Mouse (Mus musculus) thymus, postnatal 25 days (tissue): ENCODE measurements around the gene A930004D18Rik.

Experiments used
- DNase-seq: peaks from one replicate; pipeline ENCODE4 v3.0.0; 2022

Gene A930004D18Rik

DNA sequence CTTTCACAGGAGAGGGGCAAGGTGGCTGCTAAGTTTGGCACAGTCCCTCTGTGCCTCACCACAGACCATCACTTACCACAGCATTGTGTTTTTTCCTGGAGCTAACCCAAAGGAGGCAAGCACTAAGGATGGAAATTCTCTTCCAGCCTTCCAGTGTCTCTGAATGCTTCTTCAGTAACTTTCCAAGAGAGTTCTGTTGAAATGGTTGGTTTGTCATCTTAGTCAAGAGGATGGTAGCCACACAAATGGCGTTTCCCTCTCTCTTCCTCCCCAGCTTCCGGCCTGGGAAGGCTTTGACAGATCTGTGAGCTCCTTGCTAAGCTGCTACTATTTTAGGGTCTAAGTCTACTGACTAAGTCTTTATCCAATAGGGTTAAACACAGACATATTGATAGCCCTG is at the start of gene A930004D18Rik:
Gene A930004D18Rik, minus strand, starts transcription at position 247 of the 400 bp plus-strand sequence.
- DNase-seq = no peak

DNA sequence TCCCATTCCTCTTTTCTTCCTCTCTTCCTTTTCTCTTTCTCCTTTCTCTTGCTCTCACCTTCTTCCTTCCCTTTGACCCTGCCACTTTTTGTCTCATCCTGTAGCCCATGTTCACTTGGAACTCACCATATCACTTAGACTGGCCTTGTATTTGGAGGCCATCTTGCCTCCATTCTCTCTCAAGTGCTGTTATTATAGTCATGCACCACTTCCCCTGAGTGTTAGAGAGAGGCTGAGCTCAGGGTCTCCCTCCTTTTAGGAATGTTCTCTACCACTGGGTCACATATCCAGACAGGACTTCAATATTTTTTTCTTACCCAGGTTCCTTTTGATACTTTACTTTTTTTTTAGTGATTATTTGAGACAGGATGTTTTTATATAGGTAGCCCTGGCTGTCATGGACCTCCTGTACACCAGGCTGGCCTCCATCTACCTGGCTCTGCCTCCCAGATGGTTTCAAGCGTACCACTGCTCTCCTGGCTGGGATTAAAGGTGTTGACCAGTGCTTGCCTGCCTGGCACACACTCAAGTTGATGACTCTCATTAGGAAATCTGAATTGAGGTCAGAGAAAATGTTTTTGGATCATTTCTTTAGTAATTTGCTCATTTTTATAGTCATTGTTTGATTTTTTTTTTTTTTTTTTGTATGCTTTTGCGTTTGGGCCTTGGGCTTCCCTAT is 42.8 kb upstream of the A930004D18Rik start:
- DNase-seq = no peak

DNA sequence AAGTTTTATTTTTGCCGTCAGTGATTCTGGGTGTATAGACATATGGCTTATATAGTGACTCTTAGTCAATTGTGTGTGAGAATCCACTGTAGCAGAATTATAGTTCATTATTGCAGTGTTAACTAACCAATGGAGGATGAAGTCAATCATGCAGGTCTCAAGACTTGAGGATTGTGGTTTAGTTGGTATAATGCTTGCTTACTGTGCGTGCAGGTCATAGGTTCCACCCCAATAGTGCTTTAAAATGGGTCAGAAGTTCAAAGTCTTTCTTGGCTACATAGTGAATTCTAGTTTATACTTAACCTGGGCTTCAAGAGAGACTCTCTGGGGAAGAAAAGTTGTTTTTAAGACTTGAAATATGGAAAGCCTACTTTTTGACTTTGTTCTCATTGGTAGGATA is 34.4 kb upstream of the A930004D18Rik start:
- DNase-seq = no peak

DNA sequence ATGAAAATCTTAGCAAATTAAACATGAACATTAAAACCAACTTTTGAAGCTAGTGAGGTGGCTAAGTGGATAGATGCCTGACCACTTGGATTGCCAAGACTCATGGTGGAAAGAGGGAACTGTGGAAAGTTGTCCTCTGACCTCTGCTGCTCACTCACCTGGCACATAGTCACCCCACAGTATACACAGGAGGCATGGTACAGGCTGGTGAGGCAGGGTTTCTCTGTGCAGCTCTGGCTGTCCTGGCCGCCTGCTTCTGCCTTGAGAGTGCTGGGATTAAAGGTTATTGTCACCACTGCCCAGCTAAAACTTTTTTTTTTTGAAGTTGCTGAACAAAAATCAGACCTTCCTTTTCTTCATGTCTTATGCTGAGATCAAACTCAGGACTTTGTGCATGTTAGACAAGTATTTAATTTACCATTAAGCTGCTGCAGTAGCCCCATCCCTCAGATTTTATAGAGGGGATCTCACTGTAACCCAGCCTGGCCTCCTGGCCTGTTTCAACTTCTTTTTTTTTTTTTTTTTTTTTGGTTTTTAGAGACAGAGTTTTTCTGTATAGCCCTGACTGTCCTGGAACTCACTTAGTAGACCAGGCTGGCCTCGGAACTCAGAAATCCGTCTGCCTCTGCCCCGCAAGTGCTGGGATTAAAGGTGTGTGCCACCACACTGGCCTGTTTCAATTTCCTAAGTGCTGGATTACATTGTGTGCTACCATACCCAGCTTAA is 30.7 kb upstream of the A930004D18Rik start:
- DNase-seq = no peak

DNA sequence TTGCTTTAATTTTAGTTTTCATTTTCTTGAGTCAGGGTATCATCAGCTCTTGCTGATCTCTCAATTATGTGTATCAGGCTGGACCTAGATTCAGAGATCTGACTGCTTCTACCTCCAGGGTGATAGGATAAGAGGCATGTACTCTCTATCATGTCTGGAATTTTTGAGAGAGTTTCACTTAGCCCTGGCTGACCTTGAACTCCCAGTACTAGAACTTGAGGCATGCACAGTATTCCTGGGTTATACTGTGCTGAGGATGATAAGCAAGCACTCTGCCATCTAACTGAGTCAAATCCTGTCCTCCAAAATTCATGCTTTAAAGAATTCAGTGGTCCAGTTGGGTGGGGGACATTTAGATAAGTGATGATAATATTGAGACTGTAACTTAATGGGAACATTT is 28.9 kb upstream of the A930004D18Rik start:
- DNase-seq = no peak

DNA sequence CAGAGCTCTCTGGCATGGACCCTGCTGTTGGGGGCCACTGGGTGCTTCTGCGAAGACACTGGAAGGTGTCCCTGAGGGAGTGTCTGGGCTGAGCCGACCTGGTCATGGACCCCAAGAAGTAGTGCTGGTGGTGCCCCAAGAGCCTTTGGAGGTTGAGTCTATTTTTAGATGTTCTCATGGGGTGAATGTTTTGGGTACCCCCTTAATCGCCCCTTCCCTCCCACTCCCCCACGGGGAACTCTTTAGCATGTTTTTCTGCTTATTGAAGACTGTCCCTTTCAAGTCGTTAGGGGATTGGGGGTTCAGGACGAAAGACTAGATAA is 28.1 kb upstream of the A930004D18Rik start:
- no peak for DNase-seq

DNA sequence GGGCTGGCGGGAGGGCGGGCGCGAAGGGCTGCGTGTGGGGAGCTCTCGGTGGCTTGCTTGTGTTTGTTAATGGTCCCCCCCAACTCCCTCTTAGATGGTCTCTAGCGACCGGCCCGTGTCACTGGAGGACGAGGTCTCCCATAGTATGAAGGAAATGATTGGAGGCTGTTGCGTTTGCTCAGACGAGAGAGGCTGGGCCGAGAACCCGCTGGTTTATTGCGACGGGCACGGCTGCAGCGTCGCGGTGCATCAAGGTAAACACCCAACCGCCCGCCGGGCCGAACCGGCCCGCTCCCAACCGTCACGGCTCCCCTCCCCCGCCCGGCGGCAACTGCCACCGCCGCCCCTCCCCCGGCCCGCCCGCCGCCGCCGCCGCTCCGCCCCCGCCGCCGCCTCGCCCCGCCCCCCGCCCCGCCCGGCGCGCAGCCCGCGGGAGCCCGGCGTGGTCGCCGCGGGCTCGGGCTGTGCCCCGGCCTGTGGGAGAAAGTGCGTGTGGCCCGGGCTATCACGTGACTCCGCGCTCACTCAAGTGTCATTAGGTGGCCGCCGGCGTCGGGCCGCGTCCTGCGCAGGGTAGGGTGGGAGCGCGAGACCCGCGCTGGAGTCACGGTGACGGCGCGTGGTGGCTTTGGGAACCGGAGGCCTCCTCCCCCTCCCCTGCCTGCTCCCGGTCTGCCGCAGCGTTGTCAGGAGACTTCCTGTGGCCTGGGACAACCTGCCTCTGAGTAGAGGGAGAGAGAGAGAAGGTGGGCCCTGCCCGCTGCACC is 27.6 kb upstream of the A930004D18Rik start:
- DNase-seq = peak; percentile 80

DNA sequence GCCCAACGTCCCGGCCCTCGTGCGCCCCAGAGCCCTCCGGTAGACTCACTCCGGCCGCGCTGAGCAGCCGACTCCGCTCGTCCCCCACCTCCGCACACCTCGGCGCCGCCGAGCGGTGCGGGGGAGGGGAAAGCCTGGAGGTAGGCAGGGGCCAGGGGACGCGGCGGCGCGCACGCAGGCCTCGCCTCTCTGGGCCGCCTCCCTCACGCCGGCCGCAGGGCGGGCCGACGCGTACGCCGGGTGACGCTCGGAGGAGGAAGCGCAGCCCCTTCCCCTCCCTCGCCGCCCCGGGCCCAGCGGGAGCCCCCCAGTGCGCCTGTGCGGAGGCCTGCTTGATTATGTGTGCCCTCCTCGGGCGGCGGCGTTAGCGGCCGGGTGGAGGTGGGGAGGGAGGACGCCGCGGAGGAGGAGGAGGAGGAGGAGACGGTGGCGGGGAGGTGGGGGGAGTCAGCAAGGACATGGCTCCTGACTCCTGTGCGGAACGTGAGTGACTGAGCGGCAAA is 26.9 kb upstream of the A930004D18Rik start:
- peak; percentile 95 for DNase-seq

DNA sequence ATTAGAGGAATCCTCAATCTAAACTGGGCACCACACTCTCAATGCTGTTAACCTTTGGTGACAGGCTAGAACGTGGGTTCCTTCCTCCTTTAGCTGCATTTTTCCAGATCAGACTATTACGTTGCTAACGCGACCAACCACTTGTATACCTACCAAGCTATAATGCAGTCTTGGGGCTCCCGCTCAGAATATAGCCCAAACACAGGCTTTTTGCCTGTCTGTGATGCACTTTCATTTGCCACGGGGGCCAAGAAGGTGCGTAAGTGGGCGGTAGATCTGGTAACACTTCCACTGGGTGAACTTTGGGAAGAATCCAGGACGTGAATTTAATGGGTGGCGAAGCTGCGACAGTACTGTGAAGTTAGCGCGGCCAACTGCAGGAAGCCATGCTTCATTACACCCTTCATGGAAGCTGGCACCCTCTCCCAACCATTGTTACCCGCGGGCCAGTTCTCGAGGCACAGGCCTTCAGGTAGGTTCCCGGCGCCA is 26.3 kb upstream of the A930004D18Rik start:
- peak; percentile 71 for DNase-seq

DNA sequence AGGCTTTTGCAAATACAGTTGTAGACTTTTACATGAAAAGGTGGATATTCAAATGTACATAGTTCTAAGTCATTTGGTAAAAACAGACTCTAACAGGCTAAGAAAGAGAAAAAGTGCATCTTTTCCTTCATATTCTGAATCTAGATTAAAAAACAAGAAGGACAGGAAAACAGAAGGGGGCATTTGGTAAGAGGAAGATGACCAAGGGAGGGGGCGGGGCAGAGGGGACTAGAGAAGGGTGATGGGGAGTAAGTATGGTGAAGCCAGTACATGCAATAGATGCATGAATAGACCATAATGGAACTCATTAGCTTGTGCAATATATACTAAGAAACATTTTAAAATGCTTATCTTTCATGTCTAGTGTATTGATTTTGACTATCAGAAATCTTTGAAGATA is 22.9 kb upstream of the A930004D18Rik start:
- DNase-seq = no peak

DNA sequence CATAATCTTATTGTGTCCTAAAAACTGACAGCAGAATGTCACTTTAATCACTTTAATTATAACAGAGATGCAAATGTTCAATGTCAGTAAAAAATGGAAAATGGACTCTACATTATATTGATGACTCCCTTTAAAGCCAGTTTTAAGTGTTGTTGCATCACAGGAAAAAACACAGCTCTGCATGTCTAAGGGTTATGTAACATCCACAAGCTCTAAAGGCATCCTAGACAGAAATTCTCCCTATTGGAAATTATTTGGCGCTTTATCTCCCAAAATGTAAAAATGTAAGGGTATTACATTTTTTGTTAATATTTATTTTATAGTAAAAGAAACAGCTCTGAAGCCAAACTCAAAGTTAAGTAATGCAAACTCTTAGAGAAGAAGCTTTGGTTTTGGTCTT is 22.4 kb upstream of the A930004D18Rik start:
- no peak for DNase-seq

DNA sequence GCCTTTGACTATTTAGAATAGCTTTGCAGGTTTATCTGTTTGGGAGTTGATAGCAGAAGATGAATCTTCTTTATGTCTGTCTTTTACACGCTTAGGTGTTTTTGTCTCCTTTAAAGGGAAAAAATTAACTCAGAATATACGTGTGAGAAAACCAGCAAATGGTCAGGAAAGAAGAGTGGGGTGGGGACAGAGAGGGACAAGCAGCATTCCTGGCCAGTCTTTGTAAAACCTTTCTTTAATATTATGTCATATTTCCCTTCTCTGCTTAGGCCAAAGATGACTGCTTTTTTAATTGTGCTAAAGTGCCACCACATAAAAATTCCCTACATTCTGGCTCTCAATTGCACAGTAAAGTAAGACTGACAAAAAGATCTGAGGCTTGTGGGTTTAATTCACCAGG is 21.5 kb upstream of the A930004D18Rik start:
- DNase-seq = no peak

DNA sequence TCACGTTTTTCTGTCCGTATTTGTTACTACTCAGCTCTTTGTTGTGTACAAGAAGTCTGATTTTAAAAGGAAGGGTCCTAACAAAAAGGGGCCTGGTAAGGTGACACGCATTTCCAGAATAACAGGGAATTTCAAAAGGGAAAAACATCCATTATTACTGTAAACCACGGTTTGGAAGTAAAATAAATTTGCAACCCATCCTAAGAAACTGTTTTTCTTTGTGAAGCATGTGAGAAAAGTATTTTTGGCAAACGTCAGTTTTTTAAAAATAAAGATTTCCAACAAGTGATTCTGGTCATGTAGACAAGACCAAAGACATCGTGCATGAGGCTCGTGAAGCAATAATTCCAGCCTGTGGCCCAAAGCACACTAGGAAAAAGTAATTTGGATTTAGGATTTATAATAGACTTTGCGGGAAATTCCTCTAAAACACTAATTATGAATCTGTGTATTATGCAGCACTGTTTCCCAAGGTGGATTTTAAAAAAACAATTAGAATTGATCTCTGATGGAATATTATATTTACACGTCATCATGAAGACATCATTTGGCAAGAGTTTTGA is 20.7 kb upstream of the A930004D18Rik start:
- no peak for DNase-seq

DNA sequence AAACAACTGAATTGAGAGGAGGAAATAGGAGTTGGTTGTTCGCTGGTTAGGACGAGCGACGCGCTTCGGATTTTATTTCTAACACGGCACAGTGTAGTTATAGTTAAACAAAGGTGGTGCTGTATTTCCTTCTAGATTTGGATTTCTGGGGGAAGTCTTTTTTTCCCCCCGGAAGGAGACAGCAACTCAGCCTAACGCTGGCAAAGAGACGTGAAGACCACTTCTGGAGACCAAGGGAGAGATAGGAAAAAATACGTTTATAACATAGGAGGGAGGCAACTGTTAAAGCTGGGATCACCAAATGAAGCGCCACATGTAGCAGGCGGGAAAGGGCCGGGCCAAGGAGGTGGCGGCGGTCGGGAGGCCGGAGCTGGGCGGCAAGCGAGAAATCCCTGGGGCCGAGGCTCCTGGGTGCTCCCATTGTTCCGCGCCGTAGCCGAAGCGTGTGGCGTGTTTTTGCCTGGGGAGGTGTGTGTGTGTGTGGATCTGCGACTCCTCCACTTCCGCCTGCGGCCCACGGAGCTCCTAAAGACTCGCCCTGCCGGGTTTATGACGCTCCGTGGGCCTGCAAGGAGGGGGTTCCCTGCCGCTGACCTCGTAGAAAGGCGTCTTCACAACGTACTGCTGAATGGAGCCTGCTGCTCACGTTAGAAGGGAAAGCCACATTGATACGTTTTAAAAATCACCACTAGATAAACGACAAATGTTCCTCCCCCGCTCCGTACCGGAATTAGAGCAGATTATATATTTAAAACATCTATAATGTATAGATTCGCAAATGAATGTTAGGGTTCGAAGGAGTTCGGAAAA is 20.0 kb upstream of the A930004D18Rik start:
- peak; percentile 72 for DNase-seq

DNA sequence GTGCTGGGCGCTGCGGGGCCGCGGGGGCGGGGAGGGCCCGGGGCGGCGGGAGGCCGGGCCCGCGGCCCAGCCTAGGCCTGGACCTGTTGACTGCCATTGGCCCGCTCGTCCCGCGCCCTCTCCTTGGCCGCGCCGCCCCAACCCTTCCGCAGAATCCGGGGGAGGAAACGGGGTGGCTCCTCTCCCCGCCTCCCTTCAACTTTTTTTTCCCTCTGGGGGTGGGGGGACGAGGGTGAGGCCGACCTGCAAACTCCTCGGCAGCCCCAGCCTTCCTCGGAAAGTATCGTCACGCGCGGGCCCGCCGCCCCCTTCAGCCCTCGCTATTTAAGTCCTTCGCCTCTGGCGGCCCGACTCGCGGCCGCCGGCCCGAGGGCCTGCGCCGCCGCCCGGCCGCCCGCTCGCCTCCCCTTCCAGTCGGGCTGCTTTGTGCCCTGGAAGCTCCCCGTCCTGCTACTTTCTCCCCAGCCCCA is 19.3 kb upstream of the A930004D18Rik start:
- DNase-seq = peak; percentile 93

DNA sequence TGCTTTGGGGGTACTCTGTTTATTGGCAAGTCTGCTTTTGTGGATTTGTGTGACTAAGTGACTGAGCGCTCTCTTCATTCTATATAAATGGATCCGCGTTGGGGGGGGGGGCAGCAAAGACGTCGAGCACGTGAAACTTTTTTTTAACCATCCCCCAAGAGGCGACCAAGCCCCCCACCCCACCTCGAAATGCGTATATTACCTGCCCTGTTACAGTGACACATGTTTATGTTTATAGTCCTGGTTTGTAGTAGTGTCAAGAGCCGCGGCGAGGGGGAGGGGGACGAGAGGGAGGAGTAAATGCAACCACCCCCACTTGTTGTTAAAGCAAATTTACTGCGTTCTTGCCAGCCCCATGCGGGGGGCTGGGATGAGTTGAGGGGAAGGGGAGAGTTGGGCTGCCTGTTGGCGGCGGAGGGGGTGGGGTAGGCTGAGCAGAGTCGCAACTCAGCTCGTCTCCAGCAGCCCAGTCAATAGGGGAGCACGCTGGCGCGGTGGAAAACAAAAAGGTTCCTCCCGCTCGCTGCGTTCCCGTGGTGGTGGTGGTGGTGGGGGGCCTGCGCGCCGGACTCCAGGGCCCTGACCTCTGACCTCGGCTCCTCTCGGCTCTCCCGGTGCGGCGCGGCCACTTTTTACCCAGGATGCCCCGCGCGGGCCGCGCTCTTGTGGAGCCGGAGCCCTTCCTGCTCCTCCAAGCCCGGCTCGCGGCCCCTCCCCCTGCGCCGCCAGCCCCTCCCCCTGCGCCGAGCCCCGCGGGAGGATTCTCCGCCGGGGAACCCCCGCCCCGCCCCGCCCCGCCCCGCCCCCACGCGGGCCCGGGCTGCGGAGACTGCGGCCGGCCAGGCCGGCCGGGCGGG is 18.6 kb upstream of the A930004D18Rik start:
- DNase-seq = peak; percentile 94

DNA sequence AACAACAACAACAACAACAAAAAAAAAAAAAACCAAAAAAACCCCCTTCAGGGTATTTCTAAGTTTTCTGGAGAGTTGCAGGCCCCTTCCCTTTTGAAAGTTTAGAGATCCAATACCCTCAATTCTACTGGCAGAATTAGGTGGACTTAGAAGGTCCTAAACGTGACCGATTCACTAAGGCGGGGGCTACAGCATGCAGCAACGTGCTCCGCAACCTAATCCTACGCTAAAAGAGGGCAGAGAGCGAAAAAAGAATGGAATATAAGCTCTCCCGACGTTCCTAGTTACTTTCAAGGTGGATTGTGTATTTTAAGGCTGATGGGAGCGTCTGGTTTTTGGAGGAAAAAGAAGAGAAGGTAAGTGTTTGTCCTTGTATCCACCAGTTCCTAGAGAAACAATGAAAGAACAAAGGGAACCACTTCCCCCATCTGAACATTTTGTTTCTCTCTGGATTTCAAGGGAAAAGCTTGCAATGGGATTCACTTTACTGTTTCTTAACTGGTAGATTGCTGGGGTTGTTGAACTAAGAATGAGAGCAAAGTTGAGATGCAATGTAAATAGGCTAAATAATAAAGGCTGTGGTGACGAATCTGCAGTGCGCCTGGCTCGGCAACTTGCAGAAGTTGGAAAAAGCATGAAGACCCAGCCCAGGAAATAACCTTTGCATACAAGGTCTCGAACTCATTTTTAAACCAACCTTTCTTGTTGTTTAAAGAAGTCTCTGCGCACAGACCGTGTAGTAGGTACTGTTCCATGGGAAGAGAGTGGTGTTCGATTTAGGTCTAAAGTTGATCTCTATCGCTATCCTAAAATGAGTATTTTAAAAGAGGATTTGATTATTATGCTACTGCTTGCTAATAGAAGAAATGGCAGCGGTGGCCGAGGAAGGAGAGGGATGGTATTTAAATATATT is 17.7 kb upstream of the A930004D18Rik start, which contains the start of gene Mllt10:
Gene Mllt10, plus strand, starts transcription at position 222 of the 913 bp plus-strand sequence.
- DNase-seq = no peak

DNA sequence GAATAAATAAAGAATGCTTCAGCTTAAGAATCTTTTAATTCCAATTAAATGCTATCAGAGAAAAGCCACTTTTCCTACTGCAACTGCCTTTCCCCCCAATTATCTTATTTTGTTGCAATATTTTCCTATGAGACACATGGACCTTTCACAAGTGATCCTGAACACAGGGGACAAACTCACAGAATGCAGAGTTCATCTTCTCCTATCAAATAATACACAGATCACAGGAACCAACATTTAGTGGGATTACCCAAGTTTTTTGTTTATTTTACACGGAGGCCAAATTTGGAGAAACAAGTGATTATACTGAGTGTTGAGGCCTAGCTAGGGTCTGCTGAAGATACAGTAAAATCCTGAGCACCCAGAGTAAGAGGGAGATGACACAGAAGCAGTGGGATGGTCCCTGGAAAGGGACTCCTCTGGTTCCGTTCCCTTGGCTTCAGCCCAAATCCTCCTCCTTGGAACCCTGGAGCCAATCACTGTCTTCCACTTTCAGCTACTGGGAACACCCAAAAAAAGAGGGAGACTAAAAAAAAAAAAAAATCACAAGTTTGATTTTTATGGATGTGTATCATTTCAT is 16.5 kb upstream of the A930004D18Rik start:
- DNase-seq = no peak

DNA sequence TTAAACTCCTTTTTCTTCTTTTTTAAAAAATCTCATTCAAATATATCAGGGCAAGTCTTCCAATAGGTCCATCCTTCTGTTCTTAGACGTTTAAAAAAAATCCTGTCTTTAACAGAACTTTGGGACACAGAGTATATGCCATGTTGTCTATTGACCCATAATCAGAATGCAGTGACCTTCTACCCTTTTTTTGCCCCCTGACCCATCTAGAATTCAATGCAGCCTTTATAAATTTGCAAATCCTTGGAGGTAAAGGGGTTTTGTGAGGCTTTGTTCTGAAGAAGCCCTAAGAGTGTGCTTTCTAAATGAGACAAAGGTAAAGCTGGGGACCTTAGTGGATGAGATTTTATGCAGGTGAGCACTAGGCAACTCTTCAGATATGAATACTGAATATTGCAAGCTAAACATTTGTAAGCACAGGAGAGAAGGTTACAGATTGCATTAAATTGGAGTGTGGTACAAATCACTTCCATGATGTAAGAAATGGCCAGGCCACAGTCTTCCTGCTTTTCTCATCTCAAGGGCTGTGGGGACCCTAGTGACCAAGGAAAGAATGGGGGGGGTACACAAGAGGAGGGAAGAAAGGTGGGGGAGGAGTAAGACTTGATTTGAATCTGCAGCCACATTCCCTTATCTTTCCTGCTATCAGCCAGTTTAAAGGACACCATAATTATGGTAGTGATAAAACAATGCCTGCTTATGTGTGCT is 15.9 kb upstream of the A930004D18Rik start:
- DNase-seq = no peak
